Mouse (Mus musculus): ENCODE data around the gene Sh3kbp1.

GRCm38 (mm10) chrX:159971091-159971779, 344.2 kb downstream of the Sh3kbp1 start:
- TF ChIP-seq SMC3 (IDR thresholded peaks at IDR 0.05; ENCODE audit: low read depth, low read length) (no peak), TAL1 (IDR thresholded peaks at IDR 0.05; ENCODE audit: low read length) (no peak), ZKSCAN1 (IDR thresholded peaks at IDR 0.05; ENCODE audit: low read depth, low read length) (no peak), POLR2AphosphoS5 (IDR thresholded peaks at IDR 0.05; ENCODE audit: borderline replicate concordance, low read depth, low read length) (no peak), MAX (IDR thresholded peaks at IDR 0.05; ENCODE audit: low read length) (no peak), CTCF (IDR thresholded peaks at IDR 0.05 in 2 of 3, conservative IDR thresholded peaks at IDR 0.05 in 1 of 3; ENCODE audit: control insufficient read depth in 1 of 3, insufficient read depth in 1 of 3, low read depth in 2 of 3, low read length in 3 of 3, poor library complexity in 1 of 3, severe bottlenecking in 1 of 3) (no peak), EP300 (IDR thresholded peaks at IDR 0.05; ENCODE audit: low read depth in 1 of 2, low read length in 2 of 2) (no peak), GATA1 (IDR thresholded peaks at IDR 0.05; ENCODE audit: low read depth, low read length) (no peak), BHLHE40 (IDR thresholded peaks at IDR 0.05; ENCODE audit: borderline replicate concordance, low read depth, low read length) (no peak), POLR2A (IDR thresholded peaks at IDR 0.05; ENCODE audit: control insufficient read depth in 1 of 2, insufficient read depth in 1 of 2, low read depth in 1 of 2, low read length in 2 of 2, poor library complexity in 1 of 2) (no peak), SIN3A (IDR thresholded peaks at IDR 0.05; ENCODE audit: low read length) (no peak), E2F4 (IDR thresholded peaks at IDR 0.05; ENCODE audit: borderline replicate concordance, low read depth, low read length) (no peak), ETS1 (IDR thresholded peaks at IDR 0.05; ENCODE audit: low read depth, low read length) (no peak)
